Comparison of ENCODE assay signal across 18 mouse cellular contexts in genomic region chr11:34544631-34545030, GRCm38 (mm10).
A peak's percentile ranks its signal among the peaks of the same experiment; 100 is the strongest.
DNase-seq lines count a peak whose midpoint lies in the region; ATAC-seq and TF ChIP-seq lines count a peak whose summit lies in the region.
"Had no signal": no experiment of that assay in that cellular context is flagged by ENCODE, and none has a peak within 500 bp of the region (broad histone marks: within the 10 kb centered on the region; RNA-seq: fewer than 3 reads in every experiment).

No protein-coding gene starts in this region.

- no peak overlapping the region for H3K4me3 ChIP-seq in heart, embryonic 12.5 days
- no peak overlapping the region for H3K4me3 ChIP-seq in heart, embryonic 10.5 days
- no peak overlapping the region for H3K4me3 ChIP-seq in MEL (ENCODE audit: control insufficient read depth in 1 of 2, insufficient read depth in 1 of 2, low read depth in 2 of 2, low read length in 2 of 2)
- H3K4me3 ChIP-seq: forebrain, embryonic 10.5 days; heart, adult 2 months had no signal

- no peaks in the 10 kb centered on the region for H3K36me3 ChIP-seq in heart, embryonic 12.5 days
- no peaks in the 10 kb centered on the region for H3K36me3 ChIP-seq in heart, embryonic 10.5 days
- peaks cover 0 to 4% of the 10 kb centered on the region in 2 experiments; a peak in 1 of 4 replicates for H3K36me3 ChIP-seq in MEL (ENCODE audit: control insufficient read depth in 1 of 2, insufficient read depth in 2 of 2, low read length in 2 of 2)
- H3K36me3 ChIP-seq: forebrain, embryonic 10.5 days had no signal

- no peak for TF ChIP-seq RAD21 in MEL (IDR thresholded peaks at IDR 0.05; ENCODE audit: low read depth, low read length)

- TF ChIP-seq CTCF in MEL (IDR thresholded peaks at IDR 0.05 in 2 of 3, conservative IDR thresholded peaks at IDR 0.05 in 1 of 3; ENCODE audit: control insufficient read depth in 1 of 3, insufficient read depth in 1 of 3, low read depth in 2 of 3, low read length in 3 of 3, poor library complexity in 1 of 3, severe bottlenecking in 1 of 3): no peak

- DNase-seq in heart, embryonic 10.5 days (ENCODE audit: low spot score): no peak
- DNase-seq in 416B (ENCODE audit: low read depth): peak; percentile 52
- peak; percentile 54 for DNase-seq in MEL (ENCODE audit: low read depth, low spot score)
- peak; percentile 6 for DNase-seq in gonadal fat pad, adult 2 months (ENCODE audit: low read depth)
- no peak for DNase-seq in Muller cell, postnatal 12 days (ENCODE audit: inconsistent ontology term)
- no peak for DNase-seq in right cerebral cortex, postnatal 25 days
- DNase-seq: adrenal gland, postnatal 36 days; cerebellum, adult 11 months; heart, adult 2 months; heart, postnatal 36 days; kidney, postnatal 36 days; layer of hippocampus, postnatal 36 days; liver, postnatal 0 days; right cerebral cortex, adult 18-20 months had no signal

- no peak overlapping the region for H3K4me2 ChIP-seq in heart, embryonic 12.5 days

- peaks cover 7% of the 10 kb centered on the region for H3K9me3 ChIP-seq in heart, embryonic 12.5 days (replicated peaks)
- H3K9me3 ChIP-seq in heart, embryonic 10.5 days: peaks cover 7% of the 10 kb centered on the region
- no peaks in the 10 kb centered on the region for H3K9me3 ChIP-seq in MEL (replicated peaks; ENCODE audit: insufficient read depth, low read length)

- 67% methylated on average over 7 of the region's 7 CpGs for WGBS in heart, embryonic 12.5 days
- 70% methylated on average over 7 of the region's 7 CpGs for whole genome bisulfite sequencing in heart, embryonic 10.5 days

- H3K27ac ChIP-seq in heart, embryonic 12.5 days (ENCODE audit: poor library complexity, severe bottlenecking): no peak overlapping the region
- no peak overlapping the region for H3K27ac ChIP-seq in heart, embryonic 10.5 days
- H3K27ac ChIP-seq in MEL (ENCODE audit: control insufficient read depth, low read depth, low read length): no peak overlapping the region
- H3K27ac ChIP-seq: forebrain, embryonic 10.5 days; heart, adult 2 months had no signal

- no peak for TF ChIP-seq EP300 in MEL (IDR thresholded peaks at IDR 0.05; ENCODE audit: low read depth in 1 of 2, low read length in 2 of 2)

- no peaks in the 10 kb centered on the region for H3K79me2 ChIP-seq in MEL (ENCODE audit: control insufficient read depth, insufficient read depth, low read length, poor library complexity)

- no peak overlapping the region for H3K9ac ChIP-seq in heart, embryonic 12.5 days
- no peak overlapping the region for H3K9ac ChIP-seq in MEL (ENCODE audit: control insufficient read depth, low read depth, low read length, poor library complexity, severe bottlenecking)
- H3K9ac ChIP-seq: liver, postnatal 0 days had no signal

- no peaks in the 10 kb centered on the region for H3K4me1 ChIP-seq in heart, embryonic 12.5 days (replicated peaks)
- no peaks in the 10 kb centered on the region for H3K4me1 ChIP-seq in heart, embryonic 10.5 days
- no peaks in the 10 kb centered on the region for H3K4me1 ChIP-seq in MEL (ENCODE audit: control insufficient read depth in 1 of 2, insufficient read depth in 2 of 2, low read length in 2 of 2)
- H3K4me1 ChIP-seq: forebrain, embryonic 10.5 days had no signal

- TF ChIP-seq POLR2A in MEL (IDR thresholded peaks at IDR 0.05; ENCODE audit: control insufficient read depth in 1 of 2, insufficient read depth in 1 of 2, low read depth in 1 of 2, low read length in 2 of 2, poor library complexity in 1 of 2): no peak

- no peaks in the 10 kb centered on the region for H3K27me3 ChIP-seq in heart, embryonic 12.5 days (replicated peaks)
- no peaks in the 10 kb centered on the region for H3K27me3 ChIP-seq in heart, embryonic 10.5 days (ENCODE audit: insufficient read depth, poor library complexity, severe bottlenecking)
- H3K27me3 ChIP-seq in MEL (ENCODE audit: control insufficient read depth in 1 of 2, insufficient read depth in 2 of 2, low read length in 2 of 2): no peaks in the 10 kb centered on the region

- 0 out of 2 replicates have a peak, but pooled peaks have one; percentile 48 for ATAC-seq in heart, embryonic 12.5 days (ENCODE audit: insufficient number of reproducible peaks, low FRiP score)
- no peak; the same call in 1 of the 2 replicates for ATAC-seq in monocyte, adult 5-6 weeks (replicated peaks; ENCODE audit: insufficient number of reproducible peaks, low FRiP score, low TSS enrichment, poor library complexity, severe bottlenecking)
- ATAC-seq: intestine, embryonic 16.5 days; liver, postnatal 0 days had no signal

TF ChIP-seq in MEL, 35 proteins besides CTCF, POLR2A, EP300 and RAD21:
- TF ChIP-seq E2F4 (IDR thresholded peaks at IDR 0.05; ENCODE audit: borderline replicate concordance, low read depth, low read length): no peak
- no peak for TF ChIP-seq BHLHE40 (IDR thresholded peaks at IDR 0.05; ENCODE audit: borderline replicate concordance, low read depth, low read length)
- no peak for TF ChIP-seq HCFC1 (IDR thresholded peaks at IDR 0.05; ENCODE audit: low read depth, low read length)
- no peak for TF ChIP-seq GABPA (IDR thresholded peaks at IDR 0.05; ENCODE audit: low read depth, low read length)
- no peak for TF ChIP-seq NELFE (IDR thresholded peaks at IDR 0.05; ENCODE audit: low read depth, low read length)
- TF ChIP-seq POLR2AphosphoS2 (IDR thresholded peaks at IDR 0.05; ENCODE audit: low read length): no peak
- no peak for TF ChIP-seq GATA1 (IDR thresholded peaks at IDR 0.05; ENCODE audit: low read depth, low read length)
- TF ChIP-seq MEF2A (IDR thresholded peaks at IDR 0.05; ENCODE audit: extremely low read depth, insufficient replicate concordance, low read depth, low read length, poor library complexity, severe bottlenecking): no peak
- TF ChIP-seq UBTF (IDR thresholded peaks at IDR 0.05; ENCODE audit: borderline replicate concordance, insufficient read depth, low read depth, low read length): no peak
- no peak for TF ChIP-seq ELF1 (IDR thresholded peaks at IDR 0.05; ENCODE audit: low read depth, low read length)
- TF ChIP-seq CHD1 (IDR thresholded peaks at IDR 0.05; ENCODE audit: low read depth, low read length): no peak

Comparison
In these comparisons a context has a peak if more than half of its experiments do, and no peak if none do; other contexts are left out.
1. DNase-seq: peak in 416B (single experiment), MEL (single experiment) and gonadal fat pad, adult 2 months (single experiment); none in heart, embryonic 10.5 days (single experiment), Muller cell, postnatal 12 days (single experiment) and right cerebral cortex, postnatal 25 days (single experiment).